Mouse (Mus musculus) v-Abl transformed pro-B cells (cell line): Measurements from ENCODE around the gene Kansl1.

ENCODE experiments used
- in situ Hi-C, 2 experiments: fragments of 400-800 bp; cut with MboI; formaldehyde crosslinking; loops; one replicate each; pipeline ENCODE4 v1.15.1; 2025; ENCODE audit not compliant: unreplicated experiment in 2 of 2

Gene Kansl1

GRCm38 (mm10) chr11:104289199-104290031 lies 179.2 kb downstream of the Kansl1 start:
- in situ Hi-C loops, result loop anchor here (10.0 to 25.0 kb wide), 3 partner anchors 698 to 1623 kb away; no protein-coding TSS in a partner anchor

GRCm38 (mm10) chr11:104288835-104289198 lies 179.8 kb downstream of the Kansl1 start:
- in situ Hi-C loops, result loop anchor here (25.0 kb wide), 2 partner anchors 698 to 1623 kb away; no protein-coding TSS in a partner anchor

DNA sequence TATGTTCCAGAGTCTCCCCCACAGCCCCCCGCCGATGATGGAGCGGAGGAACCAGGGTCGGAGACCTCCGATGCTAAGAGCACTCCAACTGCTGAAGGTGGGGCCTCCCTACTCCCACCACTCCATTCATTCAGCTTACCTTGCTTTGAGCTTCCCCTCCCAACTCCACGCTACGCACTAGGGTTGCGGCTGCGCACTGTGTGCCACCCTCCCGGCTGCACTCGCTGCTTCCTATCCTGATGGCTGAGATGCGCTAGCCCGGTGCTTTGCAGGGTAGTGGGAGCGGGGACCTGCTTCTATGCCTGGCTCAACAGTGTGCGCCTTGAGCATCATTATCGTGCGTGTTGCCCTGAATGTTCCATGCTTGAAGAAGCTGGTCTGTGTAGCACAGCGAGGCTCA lies 181.5 kb downstream of the Kansl1 start:
- in situ Hi-C loops, result loop anchor here (25.0 kb wide), 2 partner anchors 700 to 1625 kb away; no protein-coding TSS in a partner anchor
